Mouse (Mus musculus) embryonic facial prominence, embryonic 15.5 days (tissue): ENCODE data around the gene Snd1. TPM values are rescaled to one million over a fixed set of nuclear protein-coding genes. Genes with fewer than 3 reads are reported as not detected.

Experiments used
- ATAC-seq: fragments of 200-750 bp; cut with Nextera tagmentation; 2 replicates; pipeline ENCODE4 v1.8.0; 2017; ENCODE audit warnings: low read depth, moderate TSS enrichment; ENCODE audit not compliant: insufficient number of reproducible peaks, low FRiP score, low TSS enrichment
- H3K27ac ChIP-seq: fragments of 300-500 bp; sonication (generic); replicated peaks from 2 replicates; pipeline ENCODE4 v1.5.1; 2015; ENCODE audit warnings: mild to moderate bottlenecking, inconsistent platforms
- H3K27me3 ChIP-seq: fragments of 300-500 bp; sonication (generic); 2 replicates; pipeline ENCODE4 v1.6.1; 2015; ENCODE audit warnings: inconsistent platforms
- H3K36me3 ChIP-seq: fragments of 300-500 bp; sonication (generic); 2 replicates; pipeline ENCODE4 v1.6.1; 2015; ENCODE audit warnings: mild to moderate bottlenecking, inconsistent platforms
- H3K4me1 ChIP-seq: fragments of 300-500 bp; sonication (generic); 2 replicates; pipeline ENCODE4 v1.6.1; 2015; ENCODE audit warnings: inconsistent platforms
- H3K4me2 ChIP-seq: fragments of 300-500 bp; sonication (generic); replicated peaks from 2 replicates; pipeline ENCODE4 v1.6.1; 2015; ENCODE audit warnings: mild to moderate bottlenecking, inconsistent platforms
- H3K4me3 ChIP-seq: fragments of 300-500 bp; sonication (generic); replicated peaks from 2 replicates; pipeline ENCODE4 v1.5.1; 2015; ENCODE audit warnings: mild to moderate bottlenecking, inconsistent platforms
- H3K9ac ChIP-seq: fragments of 300-500 bp; sonication (generic); 2 replicates; pipeline ENCODE4 v1.6.1; 2015; ENCODE audit warnings: inconsistent platforms
- H3K9me3 ChIP-seq: fragments of 300-500 bp; sonication (generic); replicated peaks from 2 replicates; pipeline ENCODE4 v1.6.1; 2016; ENCODE audit warnings: inconsistent platforms
- WGBS: fragments of 180-500 bp; shearing (Covaris S2); methylation state at CpG from one replicate; pipeline ENCODE4 v1.1.7; 2015; 5-methylcytosine and 5-hydroxymethylcytosine counted together
- polyA plus RNA-seq: library from polyadenylated mRNA; unstranded; fragments of >200 nt; fragmentation: Nextera tagmentation; extraction: Ambion mirVana; gene quantifications from 2 replicates; pipeline ENCODE4 v1.2.1, GENCODE M21; 2015

Gene Snd1
- polyA plus RNA-seq, 1 experiment from 2014 or later = 112 TPM

DNA sequence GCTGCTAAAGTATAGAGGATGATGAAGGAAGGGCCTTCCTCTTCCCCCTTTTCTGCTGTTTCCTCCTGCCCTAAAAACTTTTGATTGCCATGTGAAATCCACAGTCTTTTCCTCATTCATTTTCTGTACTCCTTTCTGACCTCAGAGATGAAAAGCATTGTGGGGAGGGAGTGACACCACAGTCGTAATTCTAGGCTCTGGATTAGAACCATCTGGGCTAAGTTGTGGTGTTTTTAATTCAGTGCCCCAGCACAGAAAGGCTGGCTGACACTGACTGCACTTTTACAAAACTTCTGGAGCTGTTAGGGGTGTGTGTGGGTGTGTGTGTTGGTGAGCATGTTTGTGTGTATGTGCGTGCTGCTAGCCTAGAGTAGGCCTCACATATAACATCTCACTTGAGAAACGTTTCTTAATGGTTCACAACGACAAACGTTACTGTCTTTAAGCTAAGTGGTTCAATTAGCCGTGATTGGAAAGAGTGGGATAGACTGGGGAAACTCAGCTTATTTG, 373.4 kb downstream of the Snd1 start:
- ATAC-seq = peak; percentile 63; the same call in 1 of the 2 replicates
- Histone ChIP-seq H3K4me2 (no peak overlapping the region), H3K4me3 (no peak overlapping the region), H3K4me1 (peaks cover 49% of the 10 kb centered on the region), H3K9ac (no peak overlapping the region), H3K36me3 (no peaks in the 10 kb centered on the region), H3K27ac (peak overlapping the region; percentile 11; the same call in 1 of the 2 replicates), H3K9me3 (no peaks in the 10 kb centered on the region), H3K27me3 (no peaks in the 10 kb centered on the region)
- 33% methylated on average over 6 of the region's 6 CpGs for WGBS

- H3K27me3 ChIP-seq = no peaks in the 10 kb centered on the region
- no peaks in the 10 kb centered on the region for H3K9me3 ChIP-seq
- H3K4me1 ChIP-seq = peaks cover 54% of the 10 kb centered on the region
- H3K36me3 ChIP-seq = no peaks in the 10 kb centered on the region
- 59% methylated on average over 9 of the region's 9 CpGs for WGBS
- H3K4me3 ChIP-seq = no peak overlapping the region
- H3K27ac ChIP-seq = no peak overlapping the region; the same call in 1 of the 2 replicates
- ATAC-seq = no peak
- H3K4me2 ChIP-seq = no peak overlapping the region
- H3K9ac ChIP-seq = no peak overlapping the region
Measured at GRCm38 (mm10) chr6:28848891-28849290, 374.0 kb downstream of the Snd1 start.

DNA sequence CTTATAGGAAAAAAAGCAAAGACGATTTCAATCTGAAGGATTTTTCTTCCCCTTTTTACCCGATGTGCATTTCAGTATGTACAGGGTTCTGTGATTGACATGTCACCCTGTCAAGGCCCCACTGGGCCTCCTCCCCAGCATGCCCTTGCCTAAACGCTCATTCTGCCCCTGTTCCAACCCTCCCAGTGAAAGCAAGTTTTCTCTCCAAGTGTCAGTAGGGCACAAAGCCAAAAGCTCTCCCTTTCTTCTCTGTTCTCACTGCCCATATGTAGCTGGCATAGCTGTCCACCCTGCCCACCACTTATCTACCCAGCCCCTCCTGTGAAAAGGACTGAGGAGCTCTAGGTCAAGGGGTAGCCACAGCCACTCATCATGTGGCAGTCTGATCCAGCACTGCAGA, 374.4 kb downstream of the Snd1 start:
- Histone ChIP-seq H3K4me1 (peaks cover 58% of the 10 kb centered on the region), H3K27me3 (no peaks in the 10 kb centered on the region), H3K27ac (no peak overlapping the region), H3K4me2 (no peak overlapping the region), H3K4me3 (no peak overlapping the region), H3K9me3 (no peaks in the 10 kb centered on the region), H3K36me3 (no peaks in the 10 kb centered on the region), H3K9ac (no peak overlapping the region)
- no peak for ATAC-seq
- WGBS = 31% methylated on average over 3 of the region's 3 CpGs

DNA sequence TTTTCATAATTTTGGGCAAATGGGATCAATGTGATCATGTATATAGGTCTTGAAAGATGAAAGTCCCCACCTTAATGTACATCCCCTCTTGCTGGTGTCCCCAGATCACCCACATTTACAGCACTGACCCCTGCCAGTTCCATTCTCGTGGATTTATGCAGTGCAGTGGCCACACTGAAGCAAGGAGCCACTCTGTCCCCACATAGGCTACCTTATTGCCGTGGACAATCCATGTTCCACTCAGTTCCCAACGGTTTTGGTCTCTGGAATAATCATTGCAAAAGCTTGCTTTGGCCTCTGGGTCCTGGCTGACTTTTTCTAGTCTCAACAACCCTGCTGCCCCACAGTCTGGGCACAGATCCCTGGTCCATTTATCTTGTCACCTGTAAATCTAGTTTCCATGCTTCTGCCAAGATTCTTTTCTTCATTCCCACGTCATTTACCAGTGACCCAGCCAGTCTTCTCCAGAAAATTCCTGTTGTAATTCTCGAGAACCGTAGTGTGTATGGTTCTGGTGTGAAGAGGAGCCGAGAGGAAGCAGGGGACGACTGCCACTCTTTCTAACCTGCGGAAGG, 375.5 kb downstream of the Snd1 start:
- H3K9ac ChIP-seq = no peak overlapping the region
- H3K27me3 ChIP-seq = no peaks in the 10 kb centered on the region
- H3K4me3 ChIP-seq = no peak overlapping the region
- no peak for ATAC-seq
- H3K27ac ChIP-seq = no peak overlapping the region
- H3K4me2 ChIP-seq = no peak overlapping the region
- no peaks in the 10 kb centered on the region for H3K9me3 ChIP-seq
- peaks cover 67% of the 10 kb centered on the region for H3K4me1 ChIP-seq
- no peaks in the 10 kb centered on the region for H3K36me3 ChIP-seq
- 88% methylated on average over 9 of the region's 9 CpGs for WGBS

GRCm38 (mm10) chr6:28852342-28852741, 377.4 kb downstream of the Snd1 start:
- Histone ChIP-seq H3K27ac (no peak overlapping the region), H3K4me1 (peaks cover 72% of the 10 kb centered on the region), H3K4me2 (no peak overlapping the region), H3K36me3 (no peaks in the 10 kb centered on the region), H3K4me3 (no peak overlapping the region), H3K9ac (no peak overlapping the region), H3K27me3 (no peaks in the 10 kb centered on the region), H3K9me3 (no peaks in the 10 kb centered on the region)
- 56% methylated on average over 7 of the region's 7 CpGs for WGBS
- no peak for ATAC-seq

DNA sequence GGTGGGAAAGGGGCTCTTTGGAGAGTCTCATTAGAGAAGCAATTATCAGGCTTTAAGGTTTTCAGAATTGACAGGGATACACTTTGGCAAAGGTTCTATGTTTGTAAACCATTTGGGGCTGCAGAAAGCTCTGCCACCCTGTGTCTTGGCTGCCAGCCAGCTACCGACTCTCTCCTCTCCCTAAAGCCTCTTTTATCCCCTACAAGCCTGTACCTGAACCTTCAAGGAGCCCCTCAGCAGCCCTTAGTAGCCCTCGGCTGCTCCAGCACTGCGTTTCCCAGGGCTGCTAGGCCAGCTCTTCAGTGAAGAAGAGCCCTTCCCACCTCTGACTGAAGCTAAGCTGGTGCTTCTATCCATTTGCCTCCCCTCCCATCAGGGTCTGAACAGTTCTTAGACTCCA, 378.2 kb downstream of the Snd1 start:
- Histone ChIP-seq H3K4me1 (peaks cover 68% of the 10 kb centered on the region), H3K9me3 (no peaks in the 10 kb centered on the region), H3K4me3 (no peak overlapping the region), H3K9ac (no peak overlapping the region), H3K27me3 (no peaks in the 10 kb centered on the region), H3K27ac (peak overlapping the region; percentile 31), H3K4me2 (no peak overlapping the region), H3K36me3 (no peaks in the 10 kb centered on the region)
- ATAC-seq = no peak
- WGBS = 30% methylated on average over 3 of the region's 3 CpGs

DNA sequence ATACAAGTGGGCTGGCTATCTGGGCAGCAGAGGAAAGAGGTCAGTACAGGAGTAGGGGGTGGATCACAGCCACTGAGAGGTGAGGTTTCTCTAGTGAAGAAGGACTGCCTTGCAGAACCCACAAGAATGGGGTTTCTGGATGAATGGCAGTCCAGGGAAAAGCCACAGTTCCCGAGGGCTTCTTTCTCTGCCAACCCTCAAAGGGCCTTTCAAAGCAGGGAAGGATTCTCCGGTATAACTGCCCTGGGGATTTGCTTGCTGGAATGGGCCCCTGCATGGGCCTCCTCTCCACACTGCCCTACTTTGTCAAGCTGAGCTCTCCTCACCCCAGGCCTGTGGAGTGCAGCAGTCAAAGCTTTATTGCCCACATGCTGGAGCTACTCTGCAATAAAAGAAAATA, 378.7 kb downstream of the Snd1 start:
- no peak overlapping the region for H3K9ac ChIP-seq
- H3K27ac ChIP-seq = peak overlapping the region; percentile 31
- H3K27me3 ChIP-seq = no peaks in the 10 kb centered on the region
- no peak for ATAC-seq
- H3K36me3 ChIP-seq = no peaks in the 10 kb centered on the region
- no peaks in the 10 kb centered on the region for H3K9me3 ChIP-seq
- H3K4me3 ChIP-seq = no peak overlapping the region
- no peak overlapping the region for H3K4me2 ChIP-seq
- H3K4me1 ChIP-seq = peaks cover 63% of the 10 kb centered on the region
- WGBS = 30% methylated on average over 2 of the region's 2 CpGs

GRCm38 (mm10) chr6:28854598-28854997, 379.7 kb downstream of the Snd1 start:
- Histone ChIP-seq H3K27ac (peak overlapping the region; percentile 31; the same call in 1 of the 2 replicates), H3K9me3 (no peaks in the 10 kb centered on the region), H3K27me3 (no peaks in the 10 kb centered on the region), H3K4me1 (peaks cover 54% of the 10 kb centered on the region), H3K4me2 (no peak overlapping the region), H3K36me3 (no peaks in the 10 kb centered on the region), H3K9ac (no peak overlapping the region), H3K4me3 (no peak overlapping the region)
- WGBS = 39% methylated on average over 8 of the region's 8 CpGs
- ATAC-seq = no peak

DNA sequence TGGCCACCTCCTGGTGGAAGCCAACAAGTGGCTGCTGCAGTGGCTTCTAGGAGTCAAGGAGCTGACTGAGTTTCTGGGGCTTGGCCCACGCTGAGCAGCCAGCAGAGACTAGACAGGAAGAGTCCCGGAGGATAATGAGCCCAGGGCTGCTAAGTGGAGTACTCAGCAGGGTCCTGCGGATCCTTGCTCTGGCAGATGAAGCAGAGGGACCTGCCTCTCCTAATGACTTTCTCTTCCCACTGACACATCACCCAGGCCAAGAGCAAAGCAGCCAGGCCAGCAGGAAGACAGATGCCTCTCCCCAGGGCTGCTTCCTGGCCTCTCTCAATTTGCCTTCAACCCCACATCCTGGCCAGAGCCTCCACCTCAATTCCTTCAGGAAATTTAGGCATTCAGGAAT, 380.5 kb downstream of the Snd1 start:
- no peak overlapping the region for H3K4me3 ChIP-seq
- peak overlapping the region; percentile 28 for H3K27ac ChIP-seq
- no peaks in the 10 kb centered on the region for H3K36me3 ChIP-seq
- no peak for ATAC-seq
- peaks cover 59% of the 10 kb centered on the region for H3K4me1 ChIP-seq
- 29% methylated on average over 3 of the region's 3 CpGs for WGBS
- H3K9me3 ChIP-seq = no peaks in the 10 kb centered on the region
- H3K27me3 ChIP-seq = no peaks in the 10 kb centered on the region
- no peak overlapping the region for H3K9ac ChIP-seq
- H3K4me2 ChIP-seq = no peak overlapping the region

GRCm38 (mm10) chr6:28856789-28857188, 381.9 kb downstream of the Snd1 start:
- no peak overlapping the region for H3K4me3 ChIP-seq
- no peak overlapping the region for H3K4me2 ChIP-seq
- H3K27me3 ChIP-seq = no peaks in the 10 kb centered on the region
- no peaks in the 10 kb centered on the region for H3K9me3 ChIP-seq
- 76% methylated on average over 4 of the region's 4 CpGs for WGBS
- H3K36me3 ChIP-seq = no peaks in the 10 kb centered on the region
- no peak for ATAC-seq
- peaks cover 65% of the 10 kb centered on the region for H3K4me1 ChIP-seq
- H3K27ac ChIP-seq = no peak overlapping the region
- H3K9ac ChIP-seq = no peak overlapping the region

GRCm38 (mm10) chr6:28857198-28858180, 382.6 kb downstream of the Snd1 start:
- no peak overlapping the region for H3K4me2 ChIP-seq
- no peaks in the 10 kb centered on the region for H3K9me3 ChIP-seq
- no peak for ATAC-seq
- no peak overlapping the region for H3K4me3 ChIP-seq
- no peak overlapping the region for H3K9ac ChIP-seq
- H3K27me3 ChIP-seq = no peaks in the 10 kb centered on the region
- H3K36me3 ChIP-seq = no peaks in the 10 kb centered on the region
- 70% methylated on average over 2 of the region's 2 CpGs for WGBS
- peaks cover 60% of the 10 kb centered on the region for H3K4me1 ChIP-seq
- no peak overlapping the region for H3K27ac ChIP-seq
